In genomic region chr12:12837775-12838174, GRCm38 (mm10) we compare ENCODE assay signal across 20 mouse cellular contexts.
"Had no signal": no experiment of that assay in that cellular context is flagged by ENCODE, and none has a peak within 500 bp of the region (broad histone marks: within the 10 kb centered on the region; RNA-seq: fewer than 3 reads in every experiment).

No protein-coding gene starts in this region.

- DNase-seq: kidney, adult 18-20 months; kidney, postnatal 25 days; liver, postnatal 0 days; lung, embryonic 14.5 days; thymus, adult 2 months; thymus, postnatal 14 days; thymus, postnatal 4 days had no signal

- ATAC-seq: inflammation-experienced regulatory T-cells, adult 6 months; intestine, embryonic 16.5 days; liver, postnatal 0 days; lung, postnatal 0 days; midbrain, embryonic 13.5 days; midbrain, embryonic 16.5 days had no signal

- H3K27ac ChIP-seq: kidney, postnatal 0 days; left cerebral cortex, adult 2 months; liver, embryonic 14.5 days; macrophage; midbrain, embryonic 10.5 days; midbrain, embryonic 13.5 days; neural tube, embryonic 13.5 days had no signal

- H3K4me3 ChIP-seq: left cerebral cortex, adult 2 months; megakaryocyte, embryonic 14.5 days; midbrain, embryonic 10.5 days; midbrain, embryonic 13.5 days; myocyte; neural tube, embryonic 13.5 days had no signal
